Mouse (Mus musculus) spleen, postnatal 0 days (tissue): Measurements from ENCODE around the gene Tk1. TPM values are rescaled to one million over a fixed set of nuclear protein-coding genes. Genes with fewer than 3 reads are reported as not detected.

ENCODE experiments used
- polyA plus RNA-seq: library from polyadenylated mRNA; unstranded; fragments of >200 nt; fragmentation: Nextera tagmentation; extraction: Ambion mirVana; gene quantifications from 2 replicates; pipeline ENCODE4 v1.2.1, GENCODE M21; 2015

The Tk1 gene
- polyA plus RNA-seq = 240 and 266 TPM in 2 replicates

GRCm38 (mm10) chr11:117825333-117826101 is at the start of gene Tk1, which contains the start of gene Afmid:
Gene Tk1, minus strand, starts transcription at chr11:117826092.
Gene Afmid, plus strand, starts transcription at chr11:117825924.

GRCm38 (mm10) chr11:117872861-117873608 is 47.1 kb upstream of the Tk1 start, which contains the start of gene Tha1:
Gene Tha1, minus strand, starts transcription at chr11:117873481.

GRCm38 (mm10) chr11:117860601-117861000 is 34.7 kb upstream of the Tk1 start, which contains the start of gene Tmem235:
Gene Tmem235, plus strand, starts transcription at chr11:117860752.

GRCm38 (mm10) chr11:117848985-117849671 is 23.2 kb upstream of the Tk1 start, which contains the start of gene Birc5:
Gene Birc5, plus strand, starts transcription at chr11:117849251.

GRCm38 (mm10) chr11:117809407-117810311 is 16.2 kb downstream of the Tk1 start, which contains the start of the genes Gm20708 and Syngr2:
Gene Gm20708, plus strand, starts transcription at chr11:117809668.
Gene Syngr2, plus strand, starts transcription at chr11:117809668.

GRCm38 (mm10) chr11:117797511-117798159 is 28.3 kb downstream of the Tk1 start, which contains the start of gene 6030468B19Rik:
Gene 6030468B19Rik, plus strand, starts transcription at chr11:117797660.

GRCm38 (mm10) chr11:117781993-117782704 is 43.7 kb downstream of the Tk1 start, which contains the start of the genes Tmc8 and Tmc6:
Gene Tmc8, plus strand, starts transcription at chr11:117782076.
Gene Tmc6, minus strand, starts transcription at chr11:117782198.

Other genes starting within 250 kb of the Tk1 start
- gene Tnrc6c, start 171.8 kb downstream of the Tk1 start, polyA plus RNA-seq = 6.9 and 8.3 TPM in 2 replicates
- gene Tmc8, start 44.0 kb downstream of the Tk1 start, polyA plus RNA-seq = 13.6 and 17.3 TPM in 2 replicates
- 50.6 and 52.6 TPM in 2 replicates for gene Tmc6, start 43.9 kb downstream of the Tk1 start, polyA plus RNA-seq
- gene 6030468B19Rik, start 28.4 kb downstream of the Tk1 start, polyA plus RNA-seq = 87.8 and 111 TPM in 2 replicates
- 1.2 TPM in 2 replicates for gene Gm20708, start 16.4 kb downstream of the Tk1 start, polyA plus RNA-seq
- 78.2 and 88.3 TPM in 2 replicates for gene Syngr2, start 16.4 kb downstream of the Tk1 start, polyA plus RNA-seq
- 14.7 and 15.3 TPM in 2 replicates for gene Afmid, start 168 bp downstream of the Tk1 start, polyA plus RNA-seq
- 486 and 595 TPM in 2 replicates for gene Birc5, start 23.2 kb upstream of the Tk1 start, polyA plus RNA-seq
- gene Tmem235, start 34.7 kb upstream of the Tk1 start, polyA plus RNA-seq = not detected in 2 replicates
- 2.4 and 3.1 TPM in 2 replicates for gene Tha1, start 47.4 kb upstream of the Tk1 start, polyA plus RNA-seq
- 7.0 and 7.6 TPM in 2 replicates for gene Socs3, start 144.0 kb upstream of the Tk1 start, polyA plus RNA-seq
- gene Pgs1, start 160.2 kb upstream of the Tk1 start, polyA plus RNA-seq = 18.8 and 20.9 TPM in 2 replicates